Mouse (Mus musculus) retina, embryonic 14.5 days (tissue): ENCODE data around the gene Misp.

ENCODE experiments used
- DNase-seq: peaks from one replicate; pipeline ENCODE4 v3.0.0-alpha.2; 2015; ENCODE audit warnings: low spot score

The Misp gene

DNA sequence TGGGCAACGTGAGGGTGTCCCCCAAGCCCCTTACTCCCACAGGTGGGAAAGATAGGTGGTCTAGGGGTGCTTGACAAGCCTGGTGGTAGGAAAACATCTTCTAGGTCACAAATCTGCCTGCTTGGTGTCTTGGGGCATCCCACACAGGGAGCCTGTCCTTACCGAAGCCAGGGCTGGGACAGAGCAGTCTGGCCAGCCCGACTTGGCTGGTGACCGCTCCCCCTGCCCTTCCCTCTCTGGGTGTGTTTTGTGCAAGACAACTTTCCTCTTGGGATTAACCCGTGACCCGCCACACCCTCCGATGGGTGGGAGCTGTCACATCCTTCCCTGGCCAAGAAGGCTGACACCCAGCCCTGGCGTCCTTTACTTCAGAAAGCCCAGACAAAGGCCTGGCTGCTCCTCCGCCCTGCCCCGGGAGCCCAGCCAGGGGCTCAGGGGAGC, 26.3 kb upstream of the Misp start:
- peak; percentile 58 for DNase-seq

DNA sequence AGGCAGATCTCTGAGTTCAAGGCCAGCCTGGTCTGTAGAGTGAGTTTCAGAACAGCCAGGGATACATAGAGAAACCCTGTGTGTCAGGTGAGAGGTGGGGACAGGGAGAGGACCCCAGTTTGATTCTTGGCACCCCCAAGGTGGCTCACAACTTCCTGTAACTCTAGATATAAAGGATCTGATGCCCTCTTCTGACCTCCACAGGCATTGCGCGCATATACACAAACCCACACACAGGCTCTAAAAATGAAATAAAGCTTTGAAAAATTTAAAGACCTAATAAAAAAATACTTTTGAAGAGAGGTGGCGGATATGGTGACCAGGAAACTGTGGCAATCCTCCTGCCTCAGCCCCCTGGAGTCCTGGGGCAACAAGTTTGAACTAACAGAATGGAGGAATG, 24.9 kb upstream of the Misp start:
- DNase-seq, result no peak

DNA sequence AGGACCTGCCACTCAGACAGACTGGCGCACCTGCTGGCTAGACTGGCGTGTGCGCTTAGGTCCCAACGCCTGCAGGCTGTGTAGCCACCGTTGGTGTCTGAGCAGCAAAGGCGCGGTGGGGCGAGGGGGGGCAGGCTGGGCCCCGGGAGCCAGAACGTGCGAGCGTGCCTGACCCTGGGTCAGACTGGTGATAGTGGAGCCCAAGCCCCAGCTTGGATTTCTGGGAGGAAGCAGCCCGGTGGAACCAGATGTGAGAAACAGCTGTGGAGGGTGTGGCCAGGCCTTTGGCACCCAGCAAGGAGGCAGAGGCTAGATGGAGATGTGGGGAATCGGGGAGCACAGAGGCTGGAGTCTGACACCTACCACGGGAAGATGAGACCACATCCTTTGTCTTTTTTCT, 23.5 kb upstream of the Misp start:
- no peak for DNase-seq

GRCm38 (mm10) chr10:79798289-79798928, 22.4 kb upstream of the Misp start:
- no peak for DNase-seq

DNA sequence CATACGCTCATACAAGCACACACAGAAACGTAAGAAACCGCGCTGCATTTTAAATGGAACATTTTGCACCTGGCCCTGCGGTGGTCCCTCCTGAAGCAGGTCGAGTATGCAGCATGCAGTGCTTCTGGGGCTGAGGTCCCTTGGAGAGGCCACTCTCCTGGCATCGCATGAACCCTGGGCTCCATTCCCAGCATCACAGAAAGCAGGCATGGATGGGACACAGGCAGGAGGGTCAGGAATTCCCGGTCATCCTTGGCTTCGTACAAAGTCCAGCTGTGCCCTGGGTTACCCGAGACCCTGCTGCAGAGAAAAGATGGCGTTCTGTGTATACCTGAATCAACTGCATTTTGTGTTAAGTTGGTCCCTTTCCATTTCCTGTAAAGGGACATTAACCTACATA, 20.3 kb upstream of the Misp start:
- no peak for DNase-seq

DNA sequence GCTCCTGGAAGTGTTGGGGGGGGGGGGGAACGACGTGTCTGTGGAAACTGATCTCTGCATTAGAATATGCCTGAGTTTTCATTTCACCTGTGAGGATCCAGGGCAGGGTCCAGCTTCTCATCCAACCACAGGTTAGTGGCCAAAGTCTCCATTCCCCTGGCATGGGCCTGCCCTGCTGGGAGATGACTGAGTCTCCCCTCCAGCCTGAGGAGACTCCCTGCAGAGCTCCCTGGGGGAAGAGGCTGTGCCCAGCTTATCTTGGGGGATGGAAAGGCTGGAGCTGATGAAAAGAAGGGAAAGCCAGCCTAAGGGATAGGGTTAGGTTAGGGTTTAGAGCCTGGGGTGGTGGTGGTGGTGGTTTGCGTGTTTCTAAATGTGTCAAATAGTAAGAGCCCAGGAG, 19.0 kb upstream of the Misp start:
- DNase-seq, result no peak

DNA sequence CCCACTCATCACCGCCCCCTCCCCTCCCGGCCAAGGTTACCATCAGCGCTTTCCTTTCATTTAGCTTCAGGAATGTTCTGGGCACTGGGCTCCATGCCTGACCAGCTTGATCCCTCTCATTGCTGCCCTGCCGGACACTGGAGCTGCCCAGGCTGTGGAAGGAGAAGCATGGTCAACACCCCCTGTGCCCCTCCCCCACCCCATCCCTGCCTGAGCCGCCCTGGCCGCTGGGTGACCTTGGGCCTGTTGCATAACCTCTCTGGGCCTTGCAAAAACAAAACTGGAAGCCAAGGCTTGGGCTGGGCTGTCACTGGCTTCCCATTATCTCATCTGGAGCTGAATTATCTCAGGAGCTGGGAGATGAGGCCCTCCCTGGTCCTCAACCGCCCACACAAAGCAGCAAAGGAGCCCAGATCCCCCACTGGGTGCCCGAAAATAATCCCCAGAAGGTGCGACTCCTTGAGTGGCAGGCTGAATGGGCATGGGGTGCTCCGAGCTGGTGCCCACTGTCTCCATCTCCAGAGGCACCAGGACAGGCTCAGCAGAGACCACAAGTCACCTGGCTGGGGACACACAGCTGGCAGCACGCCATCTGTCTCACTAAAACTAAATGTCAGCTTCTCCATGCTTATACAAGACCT, 18.3 kb upstream of the Misp start:
- peak; percentile 36 for DNase-seq

DNA sequence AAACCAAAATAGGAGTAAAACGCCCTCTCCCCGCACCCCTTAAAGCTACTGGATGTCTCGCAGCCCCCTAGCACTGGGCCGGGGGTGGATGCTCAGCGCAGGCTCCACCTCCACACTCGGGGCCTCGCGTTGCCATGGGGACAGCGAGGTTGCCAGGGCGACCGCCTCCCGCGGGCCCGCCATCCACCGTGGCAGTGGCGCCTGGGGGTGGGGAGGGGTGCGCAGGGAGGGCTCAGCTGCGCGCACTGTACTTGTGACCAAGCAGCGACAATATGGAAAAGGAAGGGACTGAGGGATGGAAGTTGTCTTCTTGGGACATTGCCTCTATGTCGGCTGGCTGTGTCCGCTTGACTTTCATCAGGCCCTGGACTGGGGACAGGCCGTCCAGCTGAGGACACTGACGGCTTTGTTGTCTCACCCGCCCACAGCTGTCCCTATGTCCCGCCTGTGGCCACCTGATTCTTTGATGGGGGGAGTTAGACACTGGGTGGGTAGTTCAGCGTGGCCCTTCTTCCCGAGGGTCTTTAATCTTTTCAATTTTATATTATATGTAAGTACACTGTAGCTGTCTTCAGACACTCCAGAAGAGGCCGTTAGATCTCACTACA, 17.0 kb upstream of the Misp start:
- peak; percentile 88 for DNase-seq

- DNase-seq, result no peak
Measured at GRCm38 (mm10) chr10:79805636-79806035, 15.2 kb upstream of the Misp start.

DNA sequence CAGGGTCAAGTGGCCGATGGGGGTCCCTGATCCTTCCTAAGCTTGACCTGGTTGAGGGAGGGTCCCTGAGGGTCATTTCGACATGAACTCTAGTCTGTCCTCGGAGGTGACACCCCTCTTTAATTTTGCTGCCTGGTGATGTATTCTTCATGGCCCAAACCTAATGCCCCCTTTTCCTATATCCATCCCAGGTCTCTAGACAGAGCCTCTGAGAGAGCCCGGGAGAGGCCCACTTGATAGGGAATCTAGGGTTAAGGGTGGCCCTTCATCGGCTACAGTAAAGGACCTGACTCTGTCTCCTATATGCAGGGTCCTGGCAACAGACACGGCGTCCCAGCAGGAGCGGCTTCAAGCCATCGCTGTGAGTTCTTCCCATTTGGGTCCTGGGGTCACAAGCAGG, 14.5 kb upstream of the Misp start:
- DNase-seq, result no peak

- no peak for DNase-seq
Measured at GRCm38 (mm10) chr10:79806972-79807371, 13.8 kb upstream of the Misp start.

- no peak for DNase-seq
Measured at GRCm38 (mm10) chr10:79807826-79808225, 13.0 kb upstream of the Misp start.

DNA sequence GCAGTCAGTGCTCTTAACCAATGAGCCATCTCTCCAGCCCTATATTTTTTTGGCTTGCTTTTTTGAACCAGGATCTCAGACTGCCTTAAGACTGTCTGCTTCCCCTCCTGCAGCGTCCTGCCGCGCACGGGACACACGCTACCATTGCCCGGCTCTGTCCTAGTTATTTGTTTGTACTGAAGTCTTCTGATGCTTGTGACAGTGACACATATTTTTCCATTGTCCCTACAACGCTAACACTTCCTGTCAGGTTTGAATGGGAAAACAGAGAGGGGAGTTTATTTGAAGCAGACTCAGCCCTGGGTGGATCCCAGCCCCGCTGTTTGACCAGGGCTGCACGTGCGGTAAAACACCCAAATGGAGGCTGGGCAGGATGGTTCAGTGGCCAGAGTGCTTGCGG, 12.1 kb upstream of the Misp start:
- no peak for DNase-seq

DNA sequence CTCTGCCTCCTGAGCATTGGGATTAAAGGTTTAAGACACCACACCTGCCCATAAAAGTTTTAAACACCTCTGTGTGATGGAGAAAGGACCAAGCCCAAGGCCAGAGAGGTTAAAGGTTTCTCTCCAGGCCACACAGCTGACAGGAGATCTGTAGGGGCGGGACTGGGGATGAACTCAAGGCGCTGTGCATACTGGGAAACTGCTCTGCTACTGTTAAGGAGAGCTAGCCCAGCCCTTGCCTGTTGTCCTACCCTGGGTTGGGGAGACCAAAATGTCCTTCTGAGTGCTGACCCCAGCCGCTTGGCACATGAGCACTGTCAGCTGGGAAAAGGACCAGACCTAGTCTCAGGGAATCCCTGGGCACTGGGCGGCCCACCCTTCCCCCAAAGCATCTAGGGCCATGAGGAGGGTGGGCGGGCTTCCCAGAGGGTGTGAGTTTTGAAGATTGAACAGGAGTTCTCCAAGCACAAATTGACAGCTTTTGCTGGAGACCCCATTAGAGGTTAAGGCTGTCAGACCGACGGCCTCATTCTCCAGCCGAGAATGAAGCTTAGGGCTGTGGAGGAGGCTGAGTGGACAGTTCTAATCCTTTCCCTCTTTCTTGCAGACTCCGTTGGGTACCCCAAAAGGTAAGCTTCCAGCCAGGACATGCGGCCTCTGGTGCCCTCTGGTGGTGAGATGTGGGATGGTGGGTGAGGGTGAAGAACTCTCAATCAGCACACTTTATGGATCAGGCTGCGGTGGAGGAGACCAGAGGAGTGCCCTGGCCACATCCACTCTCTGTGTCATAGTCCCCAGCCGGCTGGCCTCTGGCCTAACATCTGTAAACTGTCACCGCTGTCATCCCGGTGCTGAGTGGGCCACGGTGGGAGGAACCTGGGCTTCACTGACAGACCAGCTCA, 8.8 kb upstream of the Misp start:
- peak; percentile 91 for DNase-seq

- no peak for DNase-seq
Measured at GRCm38 (mm10) chr10:79814271-79814842, 6.4 kb upstream of the Misp start.

GRCm38 (mm10) chr10:79815671-79816494, 4.9 kb upstream of the Misp start:
- DNase-seq, result no peak

DNA sequence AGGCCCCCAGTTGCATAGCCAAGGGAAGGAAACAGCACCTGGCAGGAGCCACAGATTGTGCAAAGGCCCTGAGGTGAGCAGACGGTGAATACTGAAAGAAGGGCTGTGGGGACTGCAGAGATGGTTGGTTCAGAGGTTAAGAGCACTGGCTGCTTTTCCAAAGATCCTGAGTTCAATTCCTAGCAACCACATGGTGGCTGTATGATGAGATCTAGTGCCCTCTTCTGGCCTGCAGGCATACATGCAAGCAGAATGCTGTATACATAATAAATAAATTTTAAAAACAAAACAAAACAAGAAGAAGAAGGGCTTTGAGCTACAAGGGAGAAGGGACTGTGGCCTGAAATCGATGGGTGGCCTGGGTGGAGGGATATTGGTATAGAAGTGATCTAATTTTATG, 3.7 kb upstream of the Misp start:
- DNase-seq, result no peak

- DNase-seq, result no peak
Measured at GRCm38 (mm10) chr10:79818225-79818624, 2.6 kb upstream of the Misp start.

DNA sequence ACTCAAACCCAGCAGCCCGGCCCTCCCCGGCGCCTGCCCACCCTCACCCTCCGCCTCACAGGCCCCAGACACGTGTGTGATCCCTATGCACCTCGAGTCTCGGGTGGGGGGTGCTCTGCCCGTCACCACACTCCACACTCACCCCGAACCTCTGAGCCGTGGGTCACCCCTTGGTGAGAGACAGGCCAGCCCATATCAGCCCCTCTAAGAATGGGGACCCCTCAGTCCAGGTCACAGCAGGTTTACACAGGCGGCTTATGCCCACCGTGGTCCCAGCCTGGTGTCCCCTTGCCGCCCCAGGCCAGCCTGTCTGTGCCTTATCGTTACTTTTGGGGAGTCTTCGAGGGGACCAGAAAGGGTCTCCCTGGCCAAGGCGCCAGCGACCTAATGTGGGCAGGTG, 1.2 kb upstream of the Misp start:
- DNase-seq, result no peak

- DNase-seq, result no peak
Measured at GRCm38 (mm10) chr10:79820277-79820676, 512 bp upstream of the Misp start.

DNA sequence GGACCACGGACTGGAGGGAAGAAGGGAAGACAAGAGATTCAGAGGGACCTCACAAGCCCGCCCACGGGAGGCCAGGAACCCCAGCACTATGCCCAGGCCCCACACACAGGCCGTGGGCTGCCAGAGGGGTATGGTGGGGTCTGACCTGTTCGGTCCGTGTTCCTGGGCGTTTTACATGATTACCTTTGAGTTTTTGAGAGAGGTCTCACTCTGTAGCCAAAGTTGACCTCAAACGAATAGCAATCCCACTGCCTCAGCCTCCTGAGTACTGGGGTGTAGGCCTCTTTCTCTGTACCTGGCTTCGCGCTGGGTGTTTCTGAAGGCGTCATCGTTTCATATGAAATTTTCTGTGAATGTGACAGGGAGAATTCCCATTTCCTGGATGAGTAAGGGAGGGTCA, 942 bp downstream of the Misp start:
- DNase-seq, result no peak
